ENCODE assay signal across 22 mouse cellular contexts in the genomic region with DNA sequence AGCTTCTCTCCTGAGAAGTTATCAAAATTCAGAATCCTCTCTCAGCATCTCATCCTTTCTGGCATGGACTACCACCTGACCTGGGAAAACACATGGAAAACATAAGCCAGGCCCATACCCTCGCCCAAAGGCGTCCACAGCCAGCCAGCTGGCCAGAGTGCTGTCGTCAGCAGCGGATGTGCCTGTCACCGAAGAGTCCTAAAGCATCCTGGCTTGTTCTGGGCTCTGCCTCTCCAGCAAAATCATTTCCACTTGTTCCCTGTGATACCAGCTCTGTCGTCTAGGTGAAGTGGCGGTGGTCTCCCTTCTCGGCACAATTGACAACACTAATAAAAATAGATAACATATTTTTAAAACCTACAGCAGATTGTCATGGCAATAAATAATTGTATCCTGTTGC.
DNase-seq lines count a peak whose midpoint lies in the region; ATAC-seq lines count a peak whose summit lies in the region.
"Had no signal": no experiment of that assay in that cellular context is flagged by ENCODE, and none has a peak within 500 bp of the region (broad histone marks: within the 10 kb centered on the region; RNA-seq: fewer than 3 reads in every experiment).

No protein-coding gene starts in this region.

- no peak overlapping the region for H3K27ac ChIP-seq in limb, embryonic 10.5 days
- H3K27ac ChIP-seq in hindbrain, embryonic 11.5 days (ENCODE audit: low read depth, low read length): no peak overlapping the region
- H3K27ac ChIP-seq in forebrain, embryonic 10.5 days: no peak overlapping the region
- H3K27ac ChIP-seq: embryonic facial prominence, embryonic 10.5 days; heart, embryonic 10.5 days; midbrain, embryonic 10.5 days; neural tube, embryonic 13.5 days had no signal

- H3K36me3 ChIP-seq in limb, embryonic 10.5 days: no peaks in the 10 kb centered on the region
- H3K36me3 ChIP-seq in hindbrain, embryonic 11.5 days (ENCODE audit: control insufficient read depth, insufficient read depth, low read length): no peaks in the 10 kb centered on the region
- H3K36me3 ChIP-seq in forebrain, embryonic 10.5 days (replicated peaks): no peaks in the 10 kb centered on the region
- H3K36me3 ChIP-seq: embryonic facial prominence, embryonic 10.5 days; heart, embryonic 10.5 days; midbrain, embryonic 10.5 days; neural tube, embryonic 13.5 days had no signal

- H3K4me3 ChIP-seq in limb, embryonic 10.5 days: no peak overlapping the region
- H3K4me3 ChIP-seq in hindbrain, embryonic 11.5 days (ENCODE audit: low read depth, low read length): no peak overlapping the region
- H3K4me3 ChIP-seq in forebrain, embryonic 10.5 days: no peak overlapping the region
- H3K4me3 ChIP-seq: embryonic facial prominence, embryonic 10.5 days; heart, embryonic 10.5 days; midbrain, embryonic 10.5 days; neural tube, embryonic 13.5 days had no signal

- H3K27me3 ChIP-seq in limb, embryonic 10.5 days (ENCODE audit: low read depth, poor library complexity, severe bottlenecking): no peaks in the 10 kb centered on the region
- no peaks in the 10 kb centered on the region for H3K27me3 ChIP-seq in hindbrain, embryonic 11.5 days (ENCODE audit: control insufficient read depth, insufficient read depth, low read length)
- H3K27me3 ChIP-seq in forebrain, embryonic 10.5 days (ENCODE audit: poor library complexity, severe bottlenecking): 0 out of 2 replicates have a peak, but pooled peaks cover 3% of the 10 kb centered on the region
- H3K27me3 ChIP-seq: neural tube, embryonic 13.5 days had no signal

- H3K4me2 ChIP-seq in hindbrain, embryonic 11.5 days (replicated peaks; ENCODE audit: low read depth, low read length): no peak overlapping the region
- H3K4me2 ChIP-seq: liver, embryonic 11.5 days; neural tube, embryonic 13.5 days had no signal

- H3K4me1 ChIP-seq in limb, embryonic 10.5 days: peaks cover 6% of the 10 kb centered on the region; the same call in 1 of the 2 replicates
- no peaks in the 10 kb centered on the region for H3K4me1 ChIP-seq in hindbrain, embryonic 11.5 days (replicated peaks; ENCODE audit: control insufficient read depth, insufficient read depth, low read length)
- H3K4me1 ChIP-seq in forebrain, embryonic 10.5 days: no peaks in the 10 kb centered on the region
- H3K4me1 ChIP-seq: midbrain, embryonic 10.5 days; neural tube, embryonic 13.5 days had no signal

- 82% methylated on average over 8 of the region's 8 CpGs for WGBS in limb, embryonic 10.5 days
- 83% methylated on average over 8 of the region's 8 CpGs for WGBS in hindbrain, embryonic 11.5 days
- WGBS in forebrain, embryonic 10.5 days: 79% methylated on average over 8 of the region's 8 CpGs

- ATAC-seq in hindbrain, embryonic 11.5 days (ENCODE audit: low FRiP score): no peak

- no peaks in the 10 kb centered on the region for H3K9me3 ChIP-seq in limb, embryonic 10.5 days (replicated peaks)
- H3K9me3 ChIP-seq in hindbrain, embryonic 11.5 days (ENCODE audit: control insufficient read depth, low read length): no peaks in the 10 kb centered on the region
- H3K9me3 ChIP-seq in forebrain, embryonic 10.5 days: no peaks in the 10 kb centered on the region
- H3K9me3 ChIP-seq: embryonic facial prominence, embryonic 10.5 days; heart, embryonic 10.5 days; midbrain, embryonic 10.5 days; neural tube, embryonic 13.5 days had no signal

- H3K9ac ChIP-seq in hindbrain, embryonic 11.5 days (ENCODE audit: low read depth, low read length): no peak overlapping the region
- H3K9ac ChIP-seq: neural tube, embryonic 13.5 days had no signal

- DNase-seq in layer of hippocampus, adult 9-10 months (ENCODE audit: low spot score): peak; percentile 6
- DNase-seq in layer of hippocampus, adult 11-12 months (ENCODE audit: low spot score): no peak
- DNase-seq in layer of hippocampus, adult 9-11 months: peak; percentile 6
- peak; percentile 29 for DNase-seq in limb, embryonic 10.5 days (ENCODE audit: low spot score)
- DNase-seq in telencephalon, adult 2 months (ENCODE audit: low read depth, low spot score): peak; percentile 11
- DNase-seq in hindbrain, embryonic 11.5 days (ENCODE audit: low spot score): no peak
- no peak for DNase-seq in forebrain, embryonic 10.5 days (ENCODE audit: extremely low spot score, low spot score)
- DNase-seq in adrenal gland, adult 2 months: no peak
- DNase-seq: cerebellum, adult 11-12 months; cerebellum, postnatal 36 days; gastrocnemius, postnatal 25 days; heart, postnatal 10 days; kidney, adult 18-20 months; kidney, postnatal 36 days; lung, adult 2 months; lung, postnatal 4 days; thymus, postnatal 25 days had no signal

Comparison
In these comparisons a context has a peak if more than half of its experiments do, and no peak if none do; other contexts are left out.
1. DNase-seq: peak in layer of hippocampus, adult 9-10 months (single experiment), layer of hippocampus, adult 9-11 months (single experiment), limb, embryonic 10.5 days (single experiment) and telencephalon, adult 2 months (single experiment); none in layer of hippocampus, adult 11-12 months (single experiment), hindbrain, embryonic 11.5 days (single experiment), forebrain, embryonic 10.5 days (single experiment) and adrenal gland, adult 2 months (single experiment).